Mouse (Mus musculus) ES-E14 (cell line): Measurements from ENCODE around the gene Fundc2. TPM values are rescaled to one million over a fixed set of nuclear protein-coding genes. Genes with fewer than 3 reads are reported as not detected.

ENCODE experiments used
- DNase-seq: peaks from one replicate; pipeline ENCODE4 v3.0.0-alpha.2; 2013; ENCODE audit warnings: low read depth, low spot score
- H3K27ac ChIP-seq: 2 replicates; pipeline ENCODE4 v1.5.1; 2012; ENCODE audit warnings: low read depth, mild to moderate bottlenecking, low read length, moderate library complexity, mixed read lengths; ENCODE audit not compliant: poor library complexity, insufficient read depth, severe bottlenecking
- H3K36me3 ChIP-seq: 2 replicates; pipeline ENCODE4 v1.6.1; 2012; ENCODE audit warnings: mild to moderate bottlenecking, low read length, moderate library complexity, mixed read lengths; ENCODE audit not compliant: control insufficient read depth, poor library complexity, insufficient read depth, severe bottlenecking
- H3K4me1 ChIP-seq, 2 experiments: fragments of 150-350 bp in 1 of 2; sonication (generic) in 1 of 2; 2 replicates each; pipeline ENCODE4 v1.6.1; 2012; ENCODE audit warnings: low read length in 2 of 2, mild to moderate bottlenecking in 1 of 2, mixed read lengths in 1 of 2; ENCODE audit not compliant: control insufficient read depth in 2 of 2, insufficient read depth in 2 of 2, poor library complexity in 1 of 2
- H3K4me3 ChIP-seq, 2 experiments: fragments of 150-350 bp in 1 of 2; sonication (generic) in 1 of 2; 2 replicates each; pipeline ENCODE4 v1.5.1; 2012; ENCODE audit warnings: low read length in 2 of 2, low read depth in 1 of 2, mild to moderate bottlenecking in 1 of 2, mixed read lengths in 1 of 2; ENCODE audit not compliant: insufficient read depth in 1 of 2, poor library complexity in 1 of 2, severe bottlenecking in 1 of 2
- H3K9ac ChIP-seq: 2 replicates; pipeline ENCODE4 v1.6.1; 2012; ENCODE audit warnings: low read depth, mild to moderate bottlenecking, low read length, mixed read lengths; ENCODE audit not compliant: poor library complexity, insufficient read depth, severe bottlenecking
- H3K9me3 ChIP-seq: fragments of 150-350 bp; sonication (generic); 2 replicates; pipeline ENCODE4 v1.6.1; 2012; ENCODE audit warnings: low read depth, mild to moderate bottlenecking, low read length; ENCODE audit not compliant: control insufficient read depth, insufficient read depth
- CHD2 ChIP-seq: IDR thresholded peaks from 2 replicates; pipeline ENCODE4 v1.6.1; 2014; ENCODE audit warnings: mild to moderate bottlenecking, low read depth, low read length, inconsistent platforms
- HCFC1 ChIP-seq: IDR thresholded peaks from 2 replicates; pipeline ENCODE4 v1.6.1; 2012; ENCODE audit warnings: low read length, inconsistent platforms, borderline replicate concordance; ENCODE audit not compliant: insufficient read depth
- MAFK ChIP-seq: IDR thresholded peaks from 2 replicates; pipeline ENCODE4 v1.6.1; 2014; ENCODE audit warnings: mild to moderate bottlenecking, low read depth, low read length, inconsistent platforms; ENCODE audit not compliant: insufficient read depth
- ZC3H11A ChIP-seq: IDR thresholded peaks from 2 replicates; pipeline ENCODE4 v1.6.1; 2012; ENCODE audit warnings: low read depth, mild to moderate bottlenecking, inconsistent platforms, low read length, borderline replicate concordance
- ZNF384 ChIP-seq: IDR thresholded peaks from 2 replicates; pipeline ENCODE4 v1.6.1; 2012; ENCODE audit warnings: low read depth, low read length, inconsistent platforms
- in situ Hi-C, 2 experiments: fragments of 600-800 bp; cut with MboI; formaldehyde crosslinking; loops; one replicate each; pipeline ENCODE4 v1.15.1; 2025; ENCODE audit warnings: low sequenced_read_pairs in 2 of 2, inconsistent platforms in 1 of 2; ENCODE audit not compliant: unreplicated experiment in 2 of 2
- total RNA-seq: library from RNA; depleted of rRNA; stranded (reverse); fragments of 300-350 nt; gene quantifications from 2 replicates; pipeline ENCODE4 v1.2.3, GENCODE M21; 2012; rRNA removed

Gene Fundc2
- 10.0 and 13.8 TPM in 2 replicates for total RNA-seq

DNA sequence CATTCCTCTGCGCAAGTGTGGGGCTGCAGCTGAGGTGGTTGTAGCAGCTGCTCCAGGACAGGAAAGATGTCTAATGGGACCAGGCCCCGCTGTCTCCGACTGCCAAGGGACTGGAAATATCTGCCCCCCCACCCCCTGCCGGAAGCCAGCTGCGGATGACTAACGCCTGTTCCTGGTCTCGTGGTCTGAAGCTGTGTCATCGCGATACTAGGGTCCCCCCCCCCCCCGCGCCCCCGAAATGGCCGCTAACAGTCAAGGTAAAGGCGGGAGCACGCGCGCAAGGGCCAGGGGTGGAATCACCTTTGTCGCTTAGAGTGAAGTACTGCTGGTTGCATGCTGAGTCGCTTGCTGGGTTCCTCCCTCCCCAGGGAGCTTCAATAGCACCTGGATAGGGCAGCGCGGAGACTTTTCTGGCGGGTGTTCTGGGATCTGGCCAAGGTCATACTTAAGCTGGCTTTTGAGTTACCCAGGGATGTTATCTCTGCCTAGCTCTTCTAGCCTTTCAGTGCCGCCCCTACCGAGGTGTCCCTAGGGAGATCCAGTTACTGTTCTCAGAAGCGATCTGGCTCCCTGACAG, at the start of gene Fundc2, which contains the start of gene F8:
Gene Fundc2 (plus strand): TSS at position 205 of the 577 bp plus-strand sequence.
Gene F8 (minus strand): TSS at position 421 of the 577 bp plus-strand sequence.
- peak within 1 kb of the TSS; percentile 74 for H3K27ac ChIP-seq

DNA sequence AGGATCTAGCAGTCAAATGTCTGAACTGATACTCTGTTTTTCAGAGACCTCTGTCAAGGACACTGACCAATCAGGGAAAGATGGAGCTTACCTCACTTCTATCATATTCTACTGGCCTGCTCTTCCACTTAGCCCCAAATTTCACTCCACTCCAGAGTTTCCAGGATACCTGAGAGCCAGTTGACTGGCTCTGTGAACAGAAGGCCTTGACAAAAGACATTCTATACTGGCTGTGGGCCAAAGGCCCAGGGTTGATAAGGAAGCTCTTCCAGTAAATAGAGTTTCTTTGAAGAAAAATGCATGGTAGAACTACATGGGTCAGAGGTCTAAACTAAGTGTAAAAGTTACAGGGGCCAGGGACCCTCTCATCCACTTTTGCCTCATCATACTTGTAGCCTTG, 12.0 kb upstream of the Fundc2 start:
- H3K4me1 ChIP-seq: no peaks in the 10 kb centered on the region
- no peaks in the 10 kb centered on the region for H3K9me3 ChIP-seq
- TF ChIP-seq HCFC1: no peak
- TF ChIP-seq ZC3H11A: no peak
- TF ChIP-seq CHD2: no peak
- no peak for TF ChIP-seq ZNF384
- no peak for TF ChIP-seq MAFK
- no peaks in the 10 kb centered on the region for H3K36me3 ChIP-seq
- DNase-seq: no peak
- no peak overlapping the region for H3K4me3 ChIP-seq
- no peak overlapping the region for H3K27ac ChIP-seq
- in situ Hi-C loops: no loop called here
- H3K9ac ChIP-seq: no peak overlapping the region

More for the DNA sequence above, at the start of gene Fundc2, which contains the start of gene F8:
- Histone ChIP-seq H3K9ac (peak within 1 kb of the TSS; percentile 82), H3K4me3 (peak within 1 kb of the TSS; percentile 67 to 69), H3K9me3 (no peaks in the 10 kb centered on the region), H3K36me3 (no peaks in the 10 kb centered on the region), H3K4me1 (no peaks in the 10 kb centered on the region)
- in situ Hi-C loops: no loop called here
- TF ChIP-seq HCFC1: no peak
- TF ChIP-seq CHD2: peak; percentile 88
- DNase-seq: peak; percentile 40

DNA sequence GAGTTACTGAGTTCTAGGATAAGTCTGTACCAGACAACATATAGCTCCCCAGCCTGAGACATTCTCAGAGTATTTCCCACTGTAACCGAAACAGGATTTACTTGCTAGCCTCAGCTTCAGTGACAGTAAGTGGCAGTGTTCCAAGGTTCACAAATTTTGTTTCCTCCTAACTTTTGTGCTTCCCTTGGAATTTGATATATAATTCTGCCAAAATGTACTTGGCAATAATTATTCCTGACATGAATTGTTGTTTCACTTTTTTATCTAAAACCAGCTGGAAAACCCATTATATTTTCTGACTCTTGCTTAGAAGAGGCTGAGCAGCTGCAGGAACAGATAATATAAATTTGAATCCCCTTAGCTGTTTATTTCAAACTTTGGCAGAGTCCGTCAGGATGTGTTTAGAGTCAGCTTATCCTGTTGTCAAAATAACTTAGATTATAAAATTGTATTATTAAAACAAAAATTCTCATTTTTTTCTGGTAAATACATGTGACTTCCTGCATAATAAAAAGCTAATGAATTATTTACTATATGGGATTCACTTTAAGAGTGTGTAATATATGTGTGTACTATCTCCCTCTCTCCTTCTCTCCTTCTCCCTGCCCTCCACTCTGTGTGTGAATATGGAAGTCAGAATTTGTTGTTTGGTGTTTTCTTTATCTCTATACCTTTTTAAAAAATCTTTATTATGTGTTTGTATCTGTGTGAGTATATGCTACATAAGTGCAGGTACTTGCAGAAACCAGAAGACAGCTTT, 9.4 kb upstream of the Fundc2 start:
- in situ Hi-C loops: no loop called here

DNA sequence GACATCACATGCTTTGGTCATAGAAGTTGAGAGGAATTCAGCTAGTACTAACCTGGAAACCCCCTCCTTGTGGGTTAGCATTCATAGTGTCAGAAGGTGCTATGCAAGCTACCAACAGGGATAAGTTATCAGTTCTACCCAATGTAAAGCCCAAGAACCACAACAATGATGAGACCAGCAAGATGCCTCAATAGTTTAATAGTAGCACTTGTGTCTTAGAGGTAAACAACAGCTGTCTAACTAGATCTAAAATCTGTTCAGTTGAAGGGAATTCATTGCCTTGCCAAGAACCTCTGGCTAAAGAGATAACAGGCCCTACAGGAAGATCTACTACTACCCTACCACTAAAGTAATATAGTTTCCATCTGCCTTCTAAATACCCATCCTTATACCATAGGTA, 5.4 kb upstream of the Fundc2 start:
- no peak overlapping the region for H3K27ac ChIP-seq
- TF ChIP-seq HCFC1 (no peak), CHD2 (no peak), MAFK (no peak), ZNF384 (no peak), ZC3H11A (no peak)
- H3K36me3 ChIP-seq: no peaks in the 10 kb centered on the region
- no peaks in the 10 kb centered on the region for H3K4me1 ChIP-seq
- H3K9me3 ChIP-seq: no peaks in the 10 kb centered on the region
- no peak overlapping the region for H3K9ac ChIP-seq
- DNase-seq: no peak
- no peak overlapping the region for H3K4me3 ChIP-seq
- in situ Hi-C loops: no loop called here

More for the DNA sequence above, 9.4 kb upstream of the Fundc2 start:
- Histone ChIP-seq H3K36me3 (no peaks in the 10 kb centered on the region), H3K9me3 (no peaks in the 10 kb centered on the region), H3K9ac (no peak overlapping the region), H3K4me1 (no peaks in the 10 kb centered on the region), H3K4me3 (no peak overlapping the region), H3K27ac (no peak overlapping the region)
- TF ChIP-seq HCFC1: no peak
- no peak for TF ChIP-seq ZNF384
- no peak for TF ChIP-seq CHD2
- TF ChIP-seq MAFK: no peak
- TF ChIP-seq ZC3H11A: no peak
- no peak for DNase-seq
